Mouse (Mus musculus): ENCODE data around the gene Mgat5. TPM values are rescaled to one million over a fixed set of nuclear protein-coding genes. Genes with fewer than 3 reads are reported as not detected.
A peak's percentile ranks its signal among the peaks of the same experiment; 100 is the strongest.

Gene Mgat5
- polyA plus RNA-seq, 1 experiment from 2014 or later: 15.0 TPM

DNA sequence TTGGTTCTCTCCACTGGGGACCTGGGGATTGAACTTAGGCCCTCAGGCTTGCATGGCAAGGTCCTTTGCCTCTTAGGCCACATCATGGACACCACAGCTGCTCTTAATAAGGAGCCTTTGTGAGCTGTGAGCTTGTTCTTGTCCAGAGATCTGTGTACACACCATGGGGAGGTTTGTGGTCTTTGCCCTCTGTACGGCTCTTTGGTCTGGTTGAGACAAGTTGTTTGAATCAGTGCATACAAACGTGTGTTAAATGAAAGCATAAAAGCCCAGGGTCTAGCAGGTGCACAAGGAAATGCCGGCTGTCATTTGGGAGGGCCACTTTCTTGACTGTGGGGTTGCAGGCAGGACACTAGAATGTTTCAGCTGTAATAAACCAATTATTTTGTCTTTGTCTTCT lies 64.5 kb downstream of the Mgat5 start:
- no peak overlapping the region for H3K4me2 ChIP-seq
- H3K9me3 ChIP-seq: no peaks in the 10 kb centered on the region
- no peak overlapping the region for H3K27ac ChIP-seq (replicated peaks)
- WGBS: 71% methylated on average over 3 of the region's 3 CpGs
- no peak for ATAC-seq (ENCODE audit: low FRiP score, low read depth)
- H3K4me1 ChIP-seq (replicated peaks): peaks cover 11% of the 10 kb centered on the region
- no peak overlapping the region for H3K4me3 ChIP-seq
- H3K27me3 ChIP-seq: no peaks in the 10 kb centered on the region
- H3K36me3 ChIP-seq: 0 out of 2 replicates have a peak, but pooled peaks cover 5% of the 10 kb centered on the region
- no peak overlapping the region for H3K9ac ChIP-seq

DNA sequence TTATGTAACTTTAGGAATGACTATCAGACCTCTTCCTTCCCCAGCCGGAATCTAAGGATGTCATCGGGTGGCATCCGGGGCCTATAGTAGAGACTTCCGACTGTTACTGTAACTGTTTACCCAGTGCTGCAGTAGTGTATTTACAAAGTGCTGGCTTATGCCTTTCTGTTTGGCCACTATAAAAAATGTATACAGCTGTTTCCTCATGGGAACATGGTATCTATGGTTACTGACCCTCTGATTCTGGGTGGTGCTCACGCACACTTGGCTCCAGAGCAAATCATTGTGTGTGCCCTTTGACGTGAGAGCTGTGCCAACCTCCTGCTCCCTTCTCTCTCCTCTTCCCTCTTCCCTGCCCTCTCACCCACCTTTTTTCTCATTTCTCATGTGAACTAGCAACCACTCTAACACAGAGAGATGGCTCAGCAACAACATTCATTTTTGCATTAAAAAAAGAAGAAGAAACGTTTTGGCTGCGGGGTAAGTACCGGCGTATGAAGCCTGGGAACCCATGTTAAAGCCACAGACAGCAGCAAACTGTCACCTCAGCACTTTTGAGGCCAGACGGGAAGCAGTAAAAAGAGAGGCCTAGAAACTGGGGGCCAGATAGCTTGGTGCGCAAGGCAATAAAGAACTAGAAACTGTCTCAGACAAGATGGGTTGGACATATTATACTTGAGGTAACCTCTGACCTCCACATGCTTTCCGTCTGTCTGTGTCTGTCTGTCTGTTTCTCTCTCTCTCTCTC lies 65.6 kb downstream of the Mgat5 start:
- Histone ChIP-seq H3K4me3 (no peak overlapping the region), H3K9me3 (no peaks in the 10 kb centered on the region), H3K9ac (no peak overlapping the region), H3K27ac (replicated peaks) (0 out of 2 replicates have a peak overlapping the region, but pooled peaks have one; percentile 18), H3K27me3 (no peaks in the 10 kb centered on the region), H3K4me1 (replicated peaks) (peaks cover 11% of the 10 kb centered on the region), H3K36me3 (0 out of 2 replicates have a peak, but pooled peaks cover 5% of the 10 kb centered on the region), H3K4me2 (no peak overlapping the region)
- WGBS: 67% methylated on average over 13 of the region's 13 CpGs
- no peak for ATAC-seq (ENCODE audit: low FRiP score, low read depth)

DNA sequence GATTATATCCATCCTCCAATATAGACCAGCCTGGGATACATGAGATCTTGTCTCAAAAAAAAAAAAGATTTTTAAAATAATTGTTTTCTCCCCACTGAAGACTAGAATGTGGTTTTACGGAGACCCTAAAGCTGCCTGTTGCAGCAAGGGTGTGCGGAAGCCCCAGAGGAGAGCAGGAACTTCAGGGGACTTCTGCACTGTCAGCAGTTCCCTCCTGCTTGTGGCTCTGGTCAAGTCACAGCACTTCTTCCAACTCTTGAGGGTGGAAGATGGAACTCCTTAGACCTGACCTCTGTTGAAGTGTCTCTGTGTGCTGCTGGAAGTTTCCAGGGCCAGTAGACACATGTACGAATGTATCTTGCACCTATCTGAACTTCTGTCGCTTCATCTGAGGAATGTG lies 66.3 kb downstream of the Mgat5 start:
- H3K27ac ChIP-seq (replicated peaks): no peak overlapping the region
- H3K4me1 ChIP-seq (replicated peaks): peaks cover 11% of the 10 kb centered on the region
- H3K36me3 ChIP-seq: 0 out of 2 replicates have a peak, but pooled peaks cover 5% of the 10 kb centered on the region
- H3K9ac ChIP-seq: no peak overlapping the region
- H3K4me3 ChIP-seq: no peak overlapping the region
- WGBS: 90% methylated on average over 4 of the region's 4 CpGs
- H3K4me2 ChIP-seq: no peak overlapping the region
- H3K27me3 ChIP-seq: no peaks in the 10 kb centered on the region
- H3K9me3 ChIP-seq: no peaks in the 10 kb centered on the region
- no peak for ATAC-seq (ENCODE audit: low FRiP score, low read depth)

- Histone ChIP-seq H3K4me1 (replicated peaks) (peaks cover 7% of the 10 kb centered on the region), H3K9me3 (no peaks in the 10 kb centered on the region), H3K4me2 (no peak overlapping the region), H3K27ac (replicated peaks) (no peak overlapping the region), H3K27me3 (no peaks in the 10 kb centered on the region), H3K4me3 (no peak overlapping the region), H3K9ac (no peak overlapping the region), H3K36me3 (0 out of 2 replicates have a peak, but pooled peaks cover 5% of the 10 kb centered on the region)
- 89% methylated on average over 5 of the region's 5 CpGs for WGBS
- no peak for ATAC-seq (ENCODE audit: low FRiP score, low read depth)
Measured at GRCm38 (mm10) chr1:127273363-127273762, 68.5 kb downstream of the Mgat5 start.

DNA sequence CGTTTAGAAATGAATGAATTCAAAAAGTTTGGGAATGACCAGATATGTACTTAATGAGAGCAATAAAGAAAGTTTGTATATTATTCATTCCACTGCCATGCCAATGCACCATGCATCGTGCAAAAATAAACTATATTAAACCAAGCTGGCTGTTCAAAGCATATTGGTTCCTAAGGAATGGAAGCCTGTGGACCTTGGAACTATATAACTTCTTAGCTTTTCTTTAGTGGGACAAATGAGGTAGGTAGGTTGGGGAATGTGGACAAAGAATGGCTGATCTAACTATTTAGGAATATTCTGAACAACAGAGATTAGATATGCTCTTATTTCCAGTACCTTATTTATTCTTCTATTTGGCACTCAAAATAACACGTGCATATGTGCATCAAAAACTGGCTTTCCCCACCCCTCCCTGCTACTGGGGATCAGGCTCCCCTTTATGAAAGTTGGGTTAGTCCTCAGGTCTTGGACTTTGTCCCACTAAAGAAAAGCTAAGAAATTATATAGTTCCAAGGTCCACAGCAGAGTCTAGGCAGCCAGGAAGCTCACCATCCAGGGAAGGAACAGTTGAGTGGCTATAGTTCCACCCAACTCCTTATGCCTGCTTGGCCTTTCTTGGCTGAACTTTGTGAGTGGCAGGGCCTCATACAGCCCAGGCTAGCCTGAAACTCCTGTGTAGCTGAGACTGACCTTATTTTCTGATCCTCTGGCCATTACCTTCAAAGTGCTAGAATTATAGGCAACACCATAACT lies 70.9 kb downstream of the Mgat5 start:
- ATAC-seq (ENCODE audit: low FRiP score, low read depth): no peak
- no peak overlapping the region for H3K9ac ChIP-seq
- no peak overlapping the region for H3K4me2 ChIP-seq
- no peak overlapping the region for H3K4me3 ChIP-seq
- no peaks in the 10 kb centered on the region for H3K27me3 ChIP-seq
- no peaks in the 10 kb centered on the region; the same call in 1 of the 2 replicates for H3K4me1 ChIP-seq (replicated peaks)
- no peaks in the 10 kb centered on the region for H3K9me3 ChIP-seq
- H3K36me3 ChIP-seq: 0 out of 2 replicates have a peak, but pooled peaks cover 5% of the 10 kb centered on the region
- 98% methylated on average over 3 of the region's 3 CpGs for WGBS
- no peak overlapping the region for H3K27ac ChIP-seq (replicated peaks)

GRCm38 (mm10) chr1:127278067-127278466 lies 73.3 kb downstream of the Mgat5 start:
- H3K4me2 ChIP-seq: no peak overlapping the region
- 95% methylated on average over 3 of the region's 3 CpGs for WGBS
- ATAC-seq (ENCODE audit: low FRiP score, low read depth): no peak
- H3K27me3 ChIP-seq: no peaks in the 10 kb centered on the region
- no peak overlapping the region for H3K27ac ChIP-seq (replicated peaks)
- 0 out of 2 replicates have a peak, but pooled peaks cover 5% of the 10 kb centered on the region for H3K36me3 ChIP-seq
- H3K4me3 ChIP-seq: no peak overlapping the region
- H3K9me3 ChIP-seq: no peaks in the 10 kb centered on the region
- H3K9ac ChIP-seq: no peak overlapping the region
- H3K4me1 ChIP-seq (replicated peaks): no peaks in the 10 kb centered on the region

DNA sequence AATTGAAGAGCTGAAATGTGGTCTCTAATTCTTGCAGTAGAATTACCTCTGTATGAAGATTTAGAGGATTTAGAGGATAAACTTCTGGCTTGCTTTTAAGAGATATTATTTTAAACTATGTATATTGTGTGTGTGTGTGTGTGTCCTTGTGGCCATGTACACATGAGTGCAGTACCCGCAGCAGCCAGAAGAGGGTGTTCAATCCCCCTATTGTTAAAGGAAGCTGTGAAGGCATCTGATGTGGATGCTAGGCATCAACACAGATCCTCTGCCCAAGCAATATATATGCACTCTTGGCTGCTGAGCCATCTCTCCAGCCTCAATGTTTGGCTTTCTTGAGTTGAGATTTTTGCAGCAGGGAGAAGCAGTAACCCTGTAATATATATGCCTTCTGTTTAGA lies 75.4 kb downstream of the Mgat5 start:
- H3K36me3 ChIP-seq: no peaks in the 10 kb centered on the region

GRCm38 (mm10) chr1:127284975-127285374 lies 80.2 kb downstream of the Mgat5 start:
- Histone ChIP-seq H3K9ac (no peak overlapping the region), H3K4me1 (replicated peaks) (no peaks in the 10 kb centered on the region), H3K36me3 (no peaks in the 10 kb centered on the region), H3K27me3 (no peaks in the 10 kb centered on the region), H3K27ac (replicated peaks) (no peak overlapping the region), H3K4me2 (no peak overlapping the region), H3K9me3 (no peaks in the 10 kb centered on the region), H3K4me3 (no peak overlapping the region)
- no peak for ATAC-seq (ENCODE audit: low FRiP score, low read depth)
- WGBS: 56% methylated on average over 3 of the region's 3 CpGs

More for the DNA sequence above, 75.4 kb downstream of the Mgat5 start:
- H3K27me3 ChIP-seq: no peaks in the 10 kb centered on the region
- H3K27ac ChIP-seq (replicated peaks): no peak overlapping the region
- no peaks in the 10 kb centered on the region for H3K4me1 ChIP-seq (replicated peaks)
- ATAC-seq (ENCODE audit: low FRiP score, low read depth): no peak
- H3K4me2 ChIP-seq: no peak overlapping the region
- WGBS: 97% methylated on average over 1 of the region's 1 CpGs
- H3K9ac ChIP-seq: no peak overlapping the region
- H3K4me3 ChIP-seq: no peak overlapping the region
- H3K9me3 ChIP-seq: no peaks in the 10 kb centered on the region

GRCm38 (mm10) chr1:127287505-127287904 lies 82.7 kb downstream of the Mgat5 start:
- Histone ChIP-seq H3K27ac (replicated peaks) (no peak overlapping the region), H3K4me3 (no peak overlapping the region), H3K4me2 (no peak overlapping the region), H3K9me3 (no peaks in the 10 kb centered on the region), H3K9ac (no peak overlapping the region), H3K36me3 (no peaks in the 10 kb centered on the region), H3K27me3 (no peaks in the 10 kb centered on the region), H3K4me1 (replicated peaks) (no peaks in the 10 kb centered on the region)
- 95% methylated on average over 6 of the region's 6 CpGs for WGBS
- no peak for ATAC-seq (ENCODE audit: low FRiP score, low read depth)

- ATAC-seq (ENCODE audit: low FRiP score, low read depth): no peak
- Histone ChIP-seq H3K9ac (no peak overlapping the region), H3K4me3 (no peak overlapping the region), H3K4me2 (no peak overlapping the region), H3K27ac (replicated peaks) (no peak overlapping the region), H3K9me3 (no peaks in the 10 kb centered on the region), H3K27me3 (no peaks in the 10 kb centered on the region), H3K4me1 (replicated peaks) (no peaks in the 10 kb centered on the region; the same call in 1 of the 2 replicates), H3K36me3 (no peaks in the 10 kb centered on the region)
- WGBS: 57% methylated on average over 9 of the region's 9 CpGs
Measured at GRCm38 (mm10) chr1:127290879-127291278, 86.1 kb downstream of the Mgat5 start.

DNA sequence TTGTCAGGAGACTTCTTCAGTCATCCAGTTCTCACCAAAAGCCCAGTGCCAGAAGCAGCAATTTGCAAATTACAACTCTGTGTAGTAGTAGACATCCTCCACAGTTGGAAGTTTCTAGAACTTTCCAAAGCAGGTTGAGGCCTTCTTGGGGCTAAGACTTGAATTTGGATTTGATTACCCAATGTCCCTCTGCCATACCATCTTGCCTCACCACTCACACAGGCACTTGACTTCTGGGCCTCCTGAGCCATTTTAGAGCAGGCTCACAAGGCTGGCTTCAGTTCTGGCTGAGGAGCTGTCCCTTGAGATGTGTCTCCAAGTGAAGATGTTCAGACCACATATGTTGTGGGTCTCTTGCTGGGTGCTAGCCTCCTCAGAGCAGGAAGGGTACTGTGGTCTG lies 86.9 kb downstream of the Mgat5 start:
- Histone ChIP-seq H3K9me3 (no peaks in the 10 kb centered on the region), H3K9ac (no peak overlapping the region), H3K27ac (replicated peaks) (no peak overlapping the region), H3K27me3 (no peaks in the 10 kb centered on the region), H3K4me2 (no peak overlapping the region), H3K36me3 (no peaks in the 10 kb centered on the region), H3K4me1 (replicated peaks) (no peaks in the 10 kb centered on the region; the same call in 1 of the 2 replicates), H3K4me3 (no peak overlapping the region)
- no peak for ATAC-seq (ENCODE audit: low FRiP score, low read depth)

GRCm38 (mm10) chr1:127293286-127293685 lies 88.5 kb downstream of the Mgat5 start:
- WGBS: 72% methylated on average over 5 of the region's 5 CpGs
- H3K27ac ChIP-seq (replicated peaks): no peak overlapping the region
- no peak for ATAC-seq (ENCODE audit: low FRiP score, low read depth)
- H3K36me3 ChIP-seq: no peaks in the 10 kb centered on the region
- H3K4me1 ChIP-seq (replicated peaks): no peaks in the 10 kb centered on the region; the same call in 1 of the 2 replicates
- no peaks in the 10 kb centered on the region for H3K27me3 ChIP-seq
- no peak overlapping the region for H3K4me3 ChIP-seq
- no peak overlapping the region for H3K4me2 ChIP-seq
- no peaks in the 10 kb centered on the region for H3K9me3 ChIP-seq
- H3K9ac ChIP-seq: no peak overlapping the region
